ENCODE assay signal across 26 mouse cellular contexts in genomic region chr12:110477906-110478305, GRCm38 (mm10). TPM values are rescaled to one million over a fixed set of nuclear protein-coding genes. Genes with fewer than 3 reads are reported as not detected.
DNase-seq lines count a peak whose midpoint lies in the region; TF ChIP-seq lines count a peak whose summit lies in the region.
"Had no signal": no experiment of that assay in that cellular context is flagged by ENCODE, and none has a peak within 500 bp of the region (broad histone marks: within the 10 kb centered on the region; RNA-seq: fewer than 3 reads in every experiment).

No protein-coding gene starts in this region.

- DNase-seq in heart, embryonic 10.5 days (ENCODE audit: low spot score) = no peak
- no peak for DNase-seq in heart, adult 8-10 months (ENCODE audit: low spot score)
- DNase-seq in layer of hippocampus, adult 2 months (ENCODE audit: low spot score in 2 of 2) = no peak
- no peak for DNase-seq in layer of hippocampus, postnatal 10 days (ENCODE audit: low spot score in 2 of 2)
- peak; percentile 61 for DNase-seq in thymus, postnatal 14 days
- no peak for DNase-seq in thymus, adult 18-20 months
- peak; percentile 58 for DNase-seq in thymus, postnatal 4 days
- DNase-seq in frontal cortex, postnatal 14 days (ENCODE audit: low spot score in 2 of 2) = no peak
- DNase-seq: adrenal gland, postnatal 14 days; cerebellum, adult 11 months; cerebellum, adult 9-10 months; embryo, embryonic 11 days; gastrocnemius, postnatal 36 days; heart, postnatal 10 days; kidney, adult 18-20 months; kidney, postnatal 4 days; liver; lung, adult 2 months; lung, postnatal 10 days; right cerebral cortex, postnatal 25 days had no signal

- TF ChIP-seq CTCF in layer of hippocampus, adult 2 months (conservative IDR thresholded peaks at IDR 0.05) = no peak

- peaks cover 30% of the 10 kb centered on the region for H3K4me1 ChIP-seq in heart, embryonic 10.5 days
- H3K4me1 ChIP-seq: embryonic facial prominence, embryonic 12.5 days; forebrain, embryonic 10.5 days; stomach, embryonic 15.5 days had no signal

- no peaks in the 10 kb centered on the region for H3K9me3 ChIP-seq in heart, embryonic 10.5 days
- H3K9me3 ChIP-seq: embryonic facial prominence, embryonic 12.5 days; forebrain, embryonic 10.5 days; G1E; kidney, embryonic 15.5 days; stomach, embryonic 15.5 days had no signal

- peaks cover 19% of the 10 kb centered on the region for H3K36me3 ChIP-seq in heart, embryonic 10.5 days

- no peak overlapping the region for H3K4me3 ChIP-seq in heart, embryonic 10.5 days
- no peak overlapping the region for H3K4me3 ChIP-seq in layer of hippocampus, adult 2 months
- H3K4me3 ChIP-seq: embryonic facial prominence, embryonic 12.5 days; forebrain, embryonic 10.5 days; kidney, embryonic 15.5 days; stomach, embryonic 15.5 days had no signal

- H3K27me3 ChIP-seq in heart, embryonic 10.5 days (ENCODE audit: insufficient read depth, poor library complexity, severe bottlenecking) = no peaks in the 10 kb centered on the region
- H3K27me3 ChIP-seq: embryonic facial prominence, embryonic 12.5 days; kidney, embryonic 15.5 days; stomach, embryonic 15.5 days had no signal

- WGBS in heart, embryonic 10.5 days = 88% methylated on average over 8 of the region's 8 CpGs

- 0 out of 2 replicates have a peak overlapping the region, but pooled peaks have one; percentile 42 for H3K27ac ChIP-seq in heart, embryonic 10.5 days
- peak overlapping the region; percentile 76 for H3K27ac ChIP-seq in layer of hippocampus, adult 2 months
- H3K27ac ChIP-seq: embryonic facial prominence, embryonic 12.5 days; forebrain, embryonic 10.5 days; kidney, embryonic 15.5 days; liver, embryonic 14.5 days; stomach, embryonic 15.5 days had no signal

RNA-seq across cellular contexts. Expression of gene Ppp2r5c, which starts 31.0 kb away (rescaled TPM):
- polyA plus RNA-seq in heart, embryonic 10.5 days (2016; fragmentation: Nextera tagmentation; extraction: Ambion mirVana) = 136 and 146 TPM in 2 replicates
- 10 to 100 TPM; 88.9 to 96.8 (median 93.6) TPM for total RNA-seq in heart, adult 8-10 months (2022)
- 100 to 1,000 TPM; 243 to 252 TPM for total RNA-seq in layer of hippocampus, adult 2 months (2021)
- total RNA-seq in layer of hippocampus, postnatal 10 days (2021) = 100 to 1,000 TPM; 247 to 251 TPM

Comparison
In these comparisons a context has a peak if more than half of its experiments do, and no peak if none do; other contexts are left out.
1. DNase-seq: peak in thymus, postnatal 14 days (single experiment) and thymus, postnatal 4 days (single experiment); none in heart, embryonic 10.5 days (single experiment), heart, adult 8-10 months (single experiment), layer of hippocampus, adult 2 months (0 of 2), layer of hippocampus, postnatal 10 days (0 of 2), thymus, adult 18-20 months (0 of 2) and frontal cortex, postnatal 14 days (0 of 2).